Mouse (Mus musculus): Measurements from ENCODE around the gene Tmem28. TPM values are rescaled to one million over a fixed set of nuclear protein-coding genes. Genes with fewer than 3 reads are reported as not detected.

Gene Tmem28
- polyA plus RNA-seq, 1 experiment from 2014 or later = 1.2 TPM

- H3K4me3 ChIP-seq (ENCODE audit: low read depth, low read length) = no peak overlapping the region
- no peak for DNase-seq (ENCODE audit: low spot score)
- whole genome bisulfite sequencing = 75% methylated on average over 4 of the region's 4 CpGs
- no peaks in the 10 kb centered on the region for H3K9me3 ChIP-seq (ENCODE audit: control insufficient read depth, low read length)
- no peak overlapping the region for H3K27ac ChIP-seq (ENCODE audit: low read depth, low read length)
- H3K4me2 ChIP-seq (ENCODE audit: low read depth, low read length, severe bottlenecking) = no peak overlapping the region
- no peak for ATAC-seq (replicated peaks; ENCODE audit: low FRiP score)
- no peaks in the 10 kb centered on the region for H3K4me1 ChIP-seq (replicated peaks; ENCODE audit: control insufficient read depth, insufficient read depth, low read length)
- H3K9ac ChIP-seq (ENCODE audit: low read length) = no peak overlapping the region
- no peaks in the 10 kb centered on the region for H3K36me3 ChIP-seq (ENCODE audit: control insufficient read depth, insufficient read depth, low read length)
- H3K27me3 ChIP-seq (ENCODE audit: control insufficient read depth, insufficient read depth, low read length) = peaks cover 6% of the 10 kb centered on the region; the same call in 1 of the 2 replicates
Measured at GRCm38 (mm10) chrX:99872228-99872627, 51.4 kb downstream of the Tmem28 start.

GRCm38 (mm10) chrX:99872632-99873201, 51.9 kb downstream of the Tmem28 start:
- Histone ChIP-seq H3K27me3 (ENCODE audit: control insufficient read depth, insufficient read depth, low read length) (peaks cover 6% of the 10 kb centered on the region; the same call in 1 of the 2 replicates), H3K9me3 (ENCODE audit: control insufficient read depth, low read length) (no peaks in the 10 kb centered on the region), H3K36me3 (ENCODE audit: control insufficient read depth, insufficient read depth, low read length) (no peaks in the 10 kb centered on the region), H3K4me3 (ENCODE audit: low read depth, low read length) (no peak overlapping the region), H3K9ac (ENCODE audit: low read length) (no peak overlapping the region), H3K4me1 (replicated peaks; ENCODE audit: control insufficient read depth, insufficient read depth, low read length) (no peaks in the 10 kb centered on the region), H3K27ac (ENCODE audit: low read depth, low read length) (no peak overlapping the region), H3K4me2 (ENCODE audit: low read depth, low read length, severe bottlenecking) (no peak overlapping the region)
- WGBS = 75% methylated on average over 3 of the region's 3 CpGs
- ATAC-seq (replicated peaks; ENCODE audit: low FRiP score) = no peak
- no peak for DNase-seq (ENCODE audit: low spot score)

- no peak for ATAC-seq (replicated peaks; ENCODE audit: low FRiP score)
- H3K27ac ChIP-seq (ENCODE audit: low read depth, low read length) = no peak overlapping the region
Measured at GRCm38 (mm10) chrX:99873259-99873919, 52.6 kb downstream of the Tmem28 start.

GRCm38 (mm10) chrX:99873920-99874296, 53.1 kb downstream of the Tmem28 start:
- peaks cover 6% of the 10 kb centered on the region; the same call in 1 of the 2 replicates for H3K27me3 ChIP-seq (ENCODE audit: control insufficient read depth, insufficient read depth, low read length)
- 31% methylated on average over 4 of the region's 4 CpGs for WGBS

More at GRCm38 (mm10) chrX:99873259-99873919, 52.6 kb downstream of the Tmem28 start:
- Histone ChIP-seq H3K4me3 (ENCODE audit: low read depth, low read length) (no peak overlapping the region), H3K36me3 (ENCODE audit: control insufficient read depth, insufficient read depth, low read length) (no peaks in the 10 kb centered on the region), H3K4me2 (ENCODE audit: low read depth, low read length, severe bottlenecking) (no peak overlapping the region), H3K9ac (ENCODE audit: low read length) (no peak overlapping the region), H3K4me1 (replicated peaks; ENCODE audit: control insufficient read depth, insufficient read depth, low read length) (no peaks in the 10 kb centered on the region), H3K27me3 (ENCODE audit: control insufficient read depth, insufficient read depth, low read length) (peaks cover 6% of the 10 kb centered on the region; the same call in 1 of the 2 replicates), H3K9me3 (ENCODE audit: control insufficient read depth, low read length) (no peaks in the 10 kb centered on the region)
- 47% methylated on average over 2 of the region's 2 CpGs for WGBS
- no peak for DNase-seq (ENCODE audit: low spot score)

GRCm38 (mm10) chrX:99876781-99877180, 56.0 kb downstream of the Tmem28 start:
- WGBS = 87% methylated on average over 4 of the region's 4 CpGs
- DNase-seq (ENCODE audit: low spot score) (no peak), ATAC-seq (replicated peaks; ENCODE audit: low FRiP score) (no peak)
- no peaks in the 10 kb centered on the region for H3K4me1 ChIP-seq (replicated peaks; ENCODE audit: control insufficient read depth, insufficient read depth, low read length)
- H3K9me3 ChIP-seq (ENCODE audit: control insufficient read depth, low read length) = no peaks in the 10 kb centered on the region
- H3K4me3 ChIP-seq (ENCODE audit: low read depth, low read length) = no peak overlapping the region
- H3K4me2 ChIP-seq (ENCODE audit: low read depth, low read length, severe bottlenecking) = no peak overlapping the region
- no peaks in the 10 kb centered on the region for H3K36me3 ChIP-seq (ENCODE audit: control insufficient read depth, insufficient read depth, low read length)
- no peak overlapping the region for H3K9ac ChIP-seq (ENCODE audit: low read length)
- H3K27me3 ChIP-seq (ENCODE audit: control insufficient read depth, insufficient read depth, low read length) = peaks cover 3% of the 10 kb centered on the region; the same call in 1 of the 2 replicates
- H3K27ac ChIP-seq (ENCODE audit: low read depth, low read length) = no peak overlapping the region

More at GRCm38 (mm10) chrX:99873920-99874296, 53.1 kb downstream of the Tmem28 start:
- Histone ChIP-seq H3K4me2 (ENCODE audit: low read depth, low read length, severe bottlenecking) (no peak overlapping the region), H3K36me3 (ENCODE audit: control insufficient read depth, insufficient read depth, low read length) (no peaks in the 10 kb centered on the region), H3K27ac (ENCODE audit: low read depth, low read length) (no peak overlapping the region), H3K4me1 (replicated peaks; ENCODE audit: control insufficient read depth, insufficient read depth, low read length) (no peaks in the 10 kb centered on the region), H3K9ac (ENCODE audit: low read length) (no peak overlapping the region), H3K9me3 (ENCODE audit: control insufficient read depth, low read length) (no peaks in the 10 kb centered on the region), H3K4me3 (ENCODE audit: low read depth, low read length) (no peak overlapping the region)
- DNase-seq (ENCODE audit: low spot score) = no peak
- no peak for ATAC-seq (replicated peaks; ENCODE audit: low FRiP score)

- peaks cover 2% of the 10 kb centered on the region; the same call in 1 of the 2 replicates for H3K27me3 ChIP-seq (ENCODE audit: control insufficient read depth, insufficient read depth, low read length)
Measured at GRCm38 (mm10) chrX:99883396-99883795, 62.6 kb downstream of the Tmem28 start.

More at GRCm38 (mm10) chrX:99883396-99883795, 62.6 kb downstream of the Tmem28 start:
- no peak for ATAC-seq (replicated peaks; ENCODE audit: low FRiP score)
- no peak for DNase-seq (ENCODE audit: low spot score)
- Histone ChIP-seq H3K4me2 (ENCODE audit: low read depth, low read length, severe bottlenecking) (no peak overlapping the region), H3K9ac (ENCODE audit: low read length) (no peak overlapping the region), H3K4me3 (ENCODE audit: low read depth, low read length) (no peak overlapping the region), H3K36me3 (ENCODE audit: control insufficient read depth, insufficient read depth, low read length) (no peaks in the 10 kb centered on the region), H3K4me1 (replicated peaks; ENCODE audit: control insufficient read depth, insufficient read depth, low read length) (no peaks in the 10 kb centered on the region), H3K27ac (ENCODE audit: low read depth, low read length) (no peak overlapping the region), H3K9me3 (ENCODE audit: control insufficient read depth, low read length) (no peaks in the 10 kb centered on the region)
- 35% methylated on average over 2 of the region's 2 CpGs for WGBS

Other genes starting within 250 kb of the Tmem28 start
- 2.2 and 2.6 TPM in 2 replicates for gene Eda, start 154.6 kb downstream of the Tmem28 start, polyA plus RNA-seq (2014; fragmentation: Nextera tagmentation; extraction: Ambion mirVana)